Mouse (Mus musculus) cerebellum, postnatal 4 days (tissue): Measurements from ENCODE around the gene Fam124a.

Source experiments
- DNase-seq, 2 experiments: peaks; one replicate each; pipeline ENCODE4 v3.0.0; 2022; ENCODE audit warnings: low spot score in 2 of 2, mixed read lengths in 1 of 2

Fam124a gene

GRCm38 (mm10) chr14:62657469-62657868 lies 101.9 kb downstream of the Fam124a start:
- DNase-seq = no peak
